Mouse (Mus musculus): Measurements from ENCODE around the gene Clca3a1.

- TF ChIP-seq CTCF (IDR thresholded peaks at IDR 0.05; ENCODE audit: borderline replicate concordance, control insufficient read depth, extremely low read depth, insufficient read depth, low read length, poor library complexity), result no peak
- no peak for TF ChIP-seq POLR2A (IDR thresholded peaks at IDR 0.05; ENCODE audit: control insufficient read depth, extremely low read depth, insufficient read depth, low read length, poor library complexity)
Measured at GRCm38 (mm10) chr3:144761454-144761853, 677 bp upstream of the Clca3a1 start.

Data from thymus, adult 2 months (tissue).